Mouse (Mus musculus) inflammation-experienced regulatory T-cells, adult 6 months (primary cell): ENCODE results near the gene Sbno2. TPM values are rescaled to one million over a fixed set of nuclear protein-coding genes. Genes with fewer than 3 reads are reported as not detected.
A peak's percentile ranks its signal among the peaks of the same experiment; 100 is the strongest.

ENCODE experiments used
- ATAC-seq: one replicate; pipeline ENCODE4 v1.8.0; 2017
- polyA plus RNA-seq, 3 experiments: library from polyadenylated mRNA; unstranded; fragments of 100-300 nt; shearing (Covaris generic); gene quantifications; one replicate each; pipeline ENCODE4 v1.2.1; 2017

The Sbno2 gene
- 10 to 100 TPM; 30.4 to 39.1 (median 32.6) TPM for polyA plus RNA-seq

GRCm38 (mm10) chr10:80105460-80105859 is at the start of gene Sbno2:
Sbno2 (minus strand) TSS chr10:80105571.
- ATAC-seq, result no peak

DNA sequence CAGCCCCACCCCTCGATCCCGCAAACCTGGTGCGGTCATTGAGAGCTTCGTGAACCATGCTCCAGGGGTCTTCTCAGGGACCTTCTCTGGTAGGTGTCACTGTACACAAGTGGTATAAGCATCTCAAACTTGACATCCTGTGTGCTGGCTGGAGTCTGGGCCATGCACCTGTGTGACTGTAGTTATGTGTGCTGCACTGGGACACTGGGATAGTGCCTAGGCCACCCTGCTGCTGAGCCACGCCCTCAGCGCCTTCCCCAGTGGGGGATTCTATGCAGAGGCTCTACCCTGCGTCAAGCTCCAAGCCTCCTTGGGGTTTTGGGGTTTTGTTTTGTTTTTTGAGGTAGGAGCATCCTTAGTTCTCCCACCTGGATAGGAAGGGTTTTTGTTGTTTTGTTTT is 49.0 kb upstream of the Sbno2 start:
- no peak for ATAC-seq

GRCm38 (mm10) chr10:80153713-80154112 is 48.3 kb upstream of the Sbno2 start:
- no peak for ATAC-seq

DNA sequence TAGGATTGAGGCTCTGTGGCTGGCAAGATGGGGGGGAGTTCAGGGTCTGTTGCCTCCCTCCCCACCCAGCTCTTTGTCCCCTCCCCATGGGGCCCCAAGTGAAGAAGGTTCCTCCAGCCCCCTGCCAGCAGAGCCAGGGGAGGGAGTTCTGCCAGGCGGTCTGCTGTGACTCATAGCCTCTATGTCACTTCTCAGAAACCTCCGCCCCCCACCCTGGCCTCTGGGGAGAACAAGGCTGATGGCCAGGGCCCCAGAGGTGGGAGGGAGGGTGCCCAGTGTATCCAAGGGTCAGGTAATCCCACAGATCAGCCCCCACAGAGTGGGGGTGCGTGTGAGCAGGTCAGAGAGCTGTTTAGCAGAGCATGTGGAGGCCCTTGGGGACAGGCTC is 47.5 kb upstream of the Sbno2 start:
- no peak for ATAC-seq

DNA sequence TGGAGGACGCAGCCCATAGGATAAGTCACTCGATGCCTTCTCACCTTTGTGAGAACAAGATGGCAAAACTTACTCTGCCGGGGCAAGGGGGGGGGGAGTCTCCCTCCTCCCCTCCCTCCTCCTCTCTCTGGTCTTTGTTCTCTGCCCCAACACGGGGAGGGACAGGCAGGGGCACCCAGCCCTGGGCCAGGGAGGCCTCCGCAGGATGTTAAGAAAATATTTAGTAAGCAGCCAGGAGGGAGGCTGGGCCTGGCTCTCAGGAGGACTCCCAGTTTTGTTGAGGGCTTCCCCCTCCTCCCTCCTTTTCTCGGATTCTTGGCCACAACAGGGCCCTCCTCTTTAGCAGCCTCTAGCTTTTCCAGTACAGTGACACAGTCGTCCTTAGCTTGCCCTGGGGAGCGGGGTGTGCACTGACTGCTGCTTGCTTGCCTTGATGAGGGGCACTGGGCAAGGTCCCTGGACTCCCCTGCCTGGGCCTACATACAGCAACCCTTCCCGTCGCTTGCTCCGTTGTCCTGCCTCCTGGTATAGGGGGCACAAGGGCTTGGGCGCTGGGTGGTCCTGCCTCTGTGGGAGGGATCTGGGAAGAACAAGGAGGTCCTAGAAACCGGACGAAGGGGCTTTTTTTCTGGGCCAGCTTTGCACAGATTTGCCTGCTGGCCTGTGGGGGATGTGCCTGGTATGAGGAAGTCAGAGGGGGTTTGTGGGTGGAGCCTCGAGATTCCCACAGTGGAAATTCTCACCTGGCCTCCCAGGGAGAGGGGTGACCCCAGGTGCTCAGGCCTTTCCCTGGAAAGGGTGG is 46.9 kb upstream of the Sbno2 start:
- ATAC-seq, result no peak

GRCm38 (mm10) chr10:80151211-80152034 is 46.1 kb upstream of the Sbno2 start:
- no peak for ATAC-seq

DNA sequence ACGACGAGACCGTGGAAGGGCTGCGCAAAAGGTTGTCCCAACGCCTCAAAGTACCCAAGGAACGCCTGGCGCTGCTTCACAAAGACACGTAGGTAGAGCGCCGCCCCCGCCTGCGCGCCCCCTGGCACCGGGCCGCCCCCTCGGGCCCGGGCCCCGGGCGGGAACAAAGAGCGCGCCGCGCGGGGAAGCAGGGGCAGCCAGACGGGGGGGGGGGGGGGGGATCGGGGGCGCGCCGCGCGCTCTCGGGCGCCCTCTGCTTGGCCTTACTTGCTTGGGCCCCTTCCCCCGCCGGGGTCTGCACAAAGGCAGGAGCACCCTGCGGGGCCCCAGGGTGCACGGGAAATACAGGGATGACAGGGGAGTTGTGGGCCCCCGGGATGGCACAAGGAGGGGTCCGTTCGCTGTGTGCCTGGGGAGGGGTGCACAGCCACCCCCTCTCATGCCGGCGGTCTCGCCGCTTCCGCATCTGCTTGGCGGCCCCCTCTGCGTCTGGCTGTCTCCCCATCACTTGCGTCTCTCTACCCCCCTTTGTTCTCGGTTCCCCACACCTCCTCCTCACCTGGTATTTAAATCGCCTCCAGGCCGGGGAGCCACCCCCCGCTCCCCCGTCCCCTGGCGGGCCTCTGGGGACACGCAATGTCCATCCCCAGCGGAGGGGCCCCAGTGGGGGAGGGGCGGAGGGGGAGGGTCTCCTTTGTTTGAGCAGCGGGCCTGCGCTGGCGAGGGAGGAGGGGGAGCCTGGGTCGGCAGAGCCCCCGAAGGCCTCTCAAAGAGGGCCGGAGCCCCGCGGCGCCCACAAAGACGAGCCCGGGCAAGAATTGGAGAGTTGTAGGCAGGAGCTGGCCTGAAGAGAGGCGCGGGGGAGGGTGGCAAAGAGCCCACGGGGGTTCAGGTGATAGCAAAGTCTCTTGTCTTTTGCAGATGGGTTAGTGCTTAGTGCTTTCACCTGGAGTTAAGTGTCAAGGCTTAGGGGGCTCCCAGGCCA is 45.1 kb upstream of the Sbno2 start:
- no peak for ATAC-seq

DNA sequence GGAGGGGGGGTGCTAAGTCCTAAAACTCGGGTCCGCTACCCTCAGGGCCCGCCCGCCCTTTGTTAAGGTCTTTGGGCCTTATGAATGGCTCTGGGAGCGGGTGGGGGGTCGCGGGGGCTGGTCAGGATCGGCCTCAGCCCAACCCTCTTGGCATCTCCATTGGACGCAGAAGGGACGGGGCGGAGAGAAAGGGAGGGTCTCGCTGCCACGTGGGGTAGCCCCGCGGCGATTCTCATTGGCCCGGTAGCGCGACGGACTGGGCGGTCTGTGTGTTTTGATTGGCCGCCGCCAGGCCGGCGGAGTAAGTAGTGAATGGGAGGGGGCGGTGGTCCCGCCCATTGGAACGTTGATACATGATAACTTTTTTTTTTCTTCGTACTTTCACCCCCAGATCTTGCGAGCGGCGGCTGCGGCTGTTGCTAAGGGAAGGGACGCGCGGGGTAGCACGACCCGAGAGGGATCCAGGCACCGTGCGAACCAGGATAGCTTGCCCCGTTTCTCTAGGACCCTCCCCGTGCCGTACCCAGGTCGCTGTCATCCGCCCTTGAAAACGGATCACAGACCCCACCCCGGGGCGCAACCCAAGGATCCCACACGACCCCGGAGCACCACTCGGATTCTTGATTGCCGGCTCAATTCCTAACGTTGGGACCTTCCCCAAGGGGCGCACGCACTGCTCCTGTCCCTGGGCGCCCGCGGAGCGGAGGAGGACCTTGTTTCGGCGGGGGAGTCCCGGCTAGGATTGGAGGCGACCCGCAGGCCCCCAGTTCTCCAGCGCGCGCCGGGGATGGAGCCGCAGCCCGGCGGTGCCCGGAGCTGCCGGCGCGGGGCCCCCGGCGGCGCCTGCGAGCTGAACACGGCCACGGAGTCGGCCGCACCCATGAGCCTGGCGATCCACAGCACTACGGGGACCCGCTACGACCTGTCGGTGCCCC is 44.2 kb upstream of the Sbno2 start:
- ATAC-seq, result peak; percentile 80

GRCm38 (mm10) chr10:80148610-80149290 is 43.4 kb upstream of the Sbno2 start:
- peak; percentile 32 for ATAC-seq

DNA sequence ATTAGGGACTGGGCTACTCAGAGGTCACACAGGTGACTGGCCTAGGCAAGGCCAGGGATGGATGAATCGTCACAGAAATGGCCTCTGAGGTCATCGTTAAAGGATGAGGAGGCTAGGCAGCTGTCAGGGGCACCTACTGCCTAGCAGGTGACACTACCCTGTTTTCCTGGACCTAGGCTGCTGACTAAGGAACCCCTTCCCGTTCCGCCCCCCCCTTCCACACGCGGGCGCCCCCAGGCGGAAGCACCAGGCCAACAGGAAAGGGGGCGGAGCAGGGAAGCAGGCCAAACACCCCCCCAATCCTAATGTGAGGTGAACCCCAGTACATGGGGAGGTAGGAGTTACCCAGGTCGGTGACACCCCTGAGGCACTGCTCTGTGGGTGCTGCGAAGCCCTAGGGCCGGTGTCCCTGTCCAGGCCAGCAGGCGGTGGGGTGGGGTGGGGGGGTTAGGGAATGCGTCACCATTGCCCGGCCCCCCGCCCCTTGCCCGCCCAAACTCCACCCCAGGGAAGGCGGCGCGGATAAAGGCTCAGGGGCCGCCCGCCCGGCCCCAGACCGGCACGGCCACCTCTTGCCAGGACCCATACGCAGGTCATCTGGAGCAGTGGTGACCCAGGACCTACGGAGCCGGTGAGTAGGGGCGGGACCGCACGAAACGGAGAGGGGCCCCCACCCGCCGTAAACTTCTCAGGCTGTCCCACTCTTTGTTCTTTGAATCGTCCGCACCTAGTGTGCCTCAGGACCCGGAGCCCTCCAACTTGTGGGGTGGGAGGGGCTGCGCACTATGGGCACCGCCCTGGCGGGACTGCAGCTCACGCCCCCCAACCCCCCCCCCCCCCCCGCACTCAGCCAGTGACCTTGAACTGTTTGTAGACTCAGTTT is 42.6 kb upstream of the Sbno2 start, which contains the start of gene Midn:
TSS of gene Midn (plus strand) at position 554 of the 883 bp plus-strand sequence.
- ATAC-seq, result peak; percentile 3

GRCm38 (mm10) chr10:80147146-80147718 is 41.9 kb upstream of the Sbno2 start:
- no peak for ATAC-seq

DNA sequence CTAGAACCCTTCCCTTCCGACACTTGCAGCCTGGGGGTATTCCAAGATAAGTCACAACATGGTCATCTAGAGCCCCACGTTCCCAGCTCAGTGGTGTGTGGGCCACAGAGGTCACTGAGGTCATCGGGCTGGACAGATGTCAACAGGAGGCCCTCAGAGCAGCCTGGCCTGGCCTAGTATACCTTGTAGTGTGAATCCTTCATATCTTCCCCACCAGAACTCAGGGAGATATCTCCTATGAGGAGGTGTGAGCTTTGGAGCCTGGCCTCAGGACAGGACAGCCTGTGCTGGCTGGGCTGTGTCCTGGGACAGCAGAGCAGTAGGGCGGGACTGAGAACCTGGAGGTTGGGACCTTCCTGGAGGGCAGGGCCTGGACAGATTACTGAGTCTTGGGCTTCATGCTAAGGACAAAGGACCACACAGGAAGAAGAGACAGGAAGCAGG is 41.2 kb upstream of the Sbno2 start:
- no peak for ATAC-seq

GRCm38 (mm10) chr10:80145896-80146295 is 40.5 kb upstream of the Sbno2 start:
- ATAC-seq, result no peak

DNA sequence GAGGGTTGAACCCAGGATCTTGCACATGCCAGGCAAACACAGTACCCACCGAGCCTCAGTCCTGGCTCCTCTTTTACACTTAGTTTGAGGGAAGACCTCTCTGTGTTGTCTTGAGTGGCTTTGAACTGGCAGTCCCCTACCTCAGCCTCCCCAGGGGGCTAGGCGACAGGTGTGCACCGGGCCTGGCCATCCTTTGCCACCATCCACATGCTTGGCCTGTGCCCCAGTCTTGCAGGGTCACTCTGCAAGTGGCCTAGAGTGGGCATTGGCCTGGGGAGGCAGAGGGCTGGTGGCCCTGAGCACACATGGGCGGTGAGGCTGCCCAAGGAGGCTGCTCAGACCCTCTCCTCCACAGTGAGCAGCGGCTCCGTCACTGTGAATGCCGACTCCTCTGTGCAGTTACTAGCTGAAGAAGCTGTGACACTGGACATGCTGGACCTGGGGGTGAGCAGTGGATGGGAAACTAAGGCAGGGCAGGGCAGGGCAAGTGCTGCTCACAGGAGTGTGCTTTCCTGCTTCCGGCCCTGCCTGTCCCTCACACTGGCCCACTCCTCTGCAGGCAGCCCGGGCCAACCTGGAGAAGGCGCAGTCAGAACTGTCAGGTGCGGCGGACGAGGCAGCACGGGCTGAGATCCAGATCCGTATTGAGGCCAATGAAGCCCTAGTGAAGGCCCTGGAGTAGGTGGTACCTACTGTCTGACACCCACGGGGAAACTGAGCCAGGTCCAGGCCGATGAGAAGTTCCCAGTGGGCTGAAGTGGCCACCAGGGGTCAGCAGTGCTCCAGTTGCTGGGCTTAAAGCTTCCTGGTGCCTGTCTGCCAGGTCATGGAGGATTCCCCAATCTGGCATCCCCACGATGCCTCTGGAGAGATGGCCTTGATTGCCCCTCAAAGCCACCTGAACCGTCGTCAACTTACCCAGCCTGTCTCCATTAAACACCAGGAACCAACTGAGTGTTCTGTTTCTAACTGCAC is 39.8 kb upstream of the Sbno2 start:
- no peak for ATAC-seq

DNA sequence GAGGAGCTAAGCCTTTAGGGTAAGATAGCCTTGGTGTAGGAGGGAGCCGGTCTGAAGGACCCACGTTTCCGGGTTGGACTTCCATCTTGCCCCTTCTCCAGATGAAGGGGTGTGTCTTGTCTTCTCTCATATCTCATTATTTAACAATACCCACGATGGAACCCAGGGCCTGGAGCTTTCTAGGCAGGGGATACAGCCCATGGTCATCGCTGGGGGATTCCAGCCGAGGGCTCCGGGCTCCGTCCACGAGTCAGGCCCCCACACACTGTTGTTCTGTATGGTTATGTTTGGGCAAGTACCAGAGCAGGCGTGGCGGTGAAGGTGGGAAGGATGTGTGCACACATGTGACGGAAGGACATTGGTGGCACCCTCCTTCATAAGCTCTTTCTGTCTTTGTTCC is 38.8 kb upstream of the Sbno2 start:
- ATAC-seq, result no peak

GRCm38 (mm10) chr10:80143664-80144063 is 38.3 kb upstream of the Sbno2 start:
- ATAC-seq, result no peak

DNA sequence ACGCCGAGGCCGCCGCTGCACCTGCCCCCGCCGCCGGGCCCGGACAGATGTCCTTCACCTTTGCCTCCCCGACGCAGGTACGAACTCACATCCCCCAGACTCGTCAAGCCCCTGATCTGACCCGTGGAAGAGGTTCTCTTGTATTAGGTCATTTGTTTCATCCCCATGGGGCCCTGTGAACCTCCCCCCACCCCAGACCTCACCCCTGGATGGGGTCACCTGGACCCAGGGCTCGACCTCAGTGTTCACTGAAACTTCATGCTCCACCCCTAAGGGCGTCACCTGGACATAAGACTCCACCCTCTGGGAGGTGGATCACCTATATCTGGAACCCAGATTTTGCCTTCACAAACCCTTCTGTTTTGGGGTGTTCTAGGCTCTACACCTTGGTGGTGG is 37.2 kb upstream of the Sbno2 start:
- no peak for ATAC-seq
